In the genomic region with DNA sequence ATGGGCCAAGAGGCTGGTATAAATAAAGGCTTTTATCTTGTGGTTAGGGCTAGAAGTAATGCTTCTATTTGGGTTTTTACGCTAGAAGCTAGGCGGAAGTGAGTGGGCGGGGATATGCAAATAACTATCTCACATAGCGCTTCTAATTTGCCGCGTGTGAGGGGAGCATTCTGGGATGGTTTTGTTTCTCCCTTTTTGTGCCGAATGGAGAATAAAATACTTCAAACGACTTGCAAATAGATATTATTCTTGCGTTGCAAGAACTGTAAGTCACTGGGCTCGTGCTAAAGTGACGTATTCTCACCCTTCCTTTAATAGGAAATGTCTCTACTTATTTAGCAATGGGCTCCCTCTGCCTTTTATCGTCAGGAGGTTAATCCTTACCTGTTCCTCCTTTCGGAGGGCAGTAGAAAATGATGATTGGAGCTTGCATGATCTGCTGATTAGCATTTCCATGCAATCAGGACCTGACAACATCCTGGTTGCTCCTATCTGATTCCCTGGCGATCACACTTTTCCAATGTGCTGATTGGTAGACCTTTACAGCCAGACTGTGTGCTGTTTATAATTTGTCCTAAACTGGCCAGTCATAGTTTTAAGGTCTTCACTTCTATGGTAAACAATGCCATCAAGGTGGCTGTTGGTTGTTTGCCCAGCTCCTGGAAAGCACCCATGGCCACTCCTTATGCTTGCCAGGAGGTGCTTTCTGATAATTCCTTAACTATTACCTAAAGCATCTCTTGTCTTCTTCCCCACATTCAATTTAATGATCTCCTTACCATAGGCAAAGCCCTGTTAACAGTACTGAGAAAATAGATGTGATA, we compare ENCODE assay signal across 8 mouse cellular contexts. TPM values are rescaled to one million over a fixed set of nuclear protein-coding genes. Genes with fewer than 3 reads are reported as not detected.
DNase-seq lines count a peak whose midpoint lies in the region; ATAC-seq and TF ChIP-seq lines count a peak whose summit lies in the region.

No protein-coding gene starts in this region.

- no peak for TF ChIP-seq POLR2A in olfactory bulb, adult 2 months (IDR thresholded peaks at IDR 0.05; ENCODE audit: insufficient read depth, low read depth, low read length)

- ATAC-seq in forebrain, embryonic 15.5 days (replicated peaks), result peak; percentile 63
- ATAC-seq in lung, embryonic 15.5 days (ENCODE audit: borderline replicate concordance, extremely low read depth, low FRiP score, low TSS enrichment), result peak; percentile 63

- peak overlapping the region; percentile 59 for H3K4me2 ChIP-seq in forebrain, embryonic 15.5 days (replicated peaks)
- peak overlapping the region; percentile 84 for H3K4me2 ChIP-seq in lung, embryonic 15.5 days

- under 1% methylated on average over 14 of the region's 14 CpGs for WGBS in forebrain, embryonic 15.5 days
- WGBS in lung, embryonic 15.5 days, result under 1% methylated on average over 14 of the region's 14 CpGs
- WGBS in olfactory bulb, adult 2 months, result under 1% methylated on average over 14 of the region's 14 CpGs

- no peaks in the 10 kb centered on the region for H3K9me3 ChIP-seq in forebrain, embryonic 15.5 days
- H3K9me3 ChIP-seq in lung, embryonic 15.5 days, result no peaks in the 10 kb centered on the region

- H3K27me3 ChIP-seq in forebrain, embryonic 15.5 days, result no peaks in the 10 kb centered on the region
- no peaks in the 10 kb centered on the region for H3K27me3 ChIP-seq in lung, embryonic 15.5 days

- TF ChIP-seq CTCF in olfactory bulb, adult 2 months (IDR thresholded peaks at IDR 0.05; ENCODE audit: insufficient read depth, low read depth, low read length), result no peak

- DNase-seq in MEL-GATA-1-ER (ENCODE audit: extremely low read depth, low read depth), result peak; percentile 99
- peak; percentile 90 for DNase-seq in cerebellum, adult 11-12 months
- DNase-seq in heart, postnatal 4 days, result peak; percentile 84
- DNase-seq in layer of hippocampus, adult 8-10 months (ENCODE audit: low spot score in 2 of 2), result peak; percentile 84 to 88
- peak; percentile 89 for DNase-seq in testis, postnatal 14 days (ENCODE audit: low spot score)

- H3K27ac ChIP-seq in forebrain, embryonic 15.5 days (replicated peaks), result peak overlapping the region; percentile 97
- H3K27ac ChIP-seq in lung, embryonic 15.5 days, result peak overlapping the region; percentile 88
- H3K27ac ChIP-seq in olfactory bulb, adult 2 months (ENCODE audit: insufficient read depth, low read depth, low read length), result peak overlapping the region; percentile 99

- peaks cover 34% of the 10 kb centered on the region for H3K4me1 ChIP-seq in forebrain, embryonic 15.5 days
- H3K4me1 ChIP-seq in lung, embryonic 15.5 days, result peaks cover 32% of the 10 kb centered on the region
- H3K4me1 ChIP-seq in olfactory bulb, adult 2 months (ENCODE audit: control insufficient read depth, insufficient read depth, low read length), result peaks cover 24% of the 10 kb centered on the region

- H3K4me3 ChIP-seq in forebrain, embryonic 15.5 days, result peak overlapping the region; percentile 40
- H3K4me3 ChIP-seq in lung, embryonic 15.5 days, result peak overlapping the region; percentile 32
- H3K4me3 ChIP-seq in olfactory bulb, adult 2 months (ENCODE audit: insufficient read depth, low read depth, low read length), result no peak overlapping the region

- H3K36me3 ChIP-seq in forebrain, embryonic 15.5 days, result no peaks in the 10 kb centered on the region
- no peaks in the 10 kb centered on the region for H3K36me3 ChIP-seq in lung, embryonic 15.5 days

- peak overlapping the region; percentile 62 for H3K9ac ChIP-seq in forebrain, embryonic 15.5 days (replicated peaks)
- peak overlapping the region; percentile 44 for H3K9ac ChIP-seq in lung, embryonic 15.5 days

RNA-seq across cellular contexts. Expression of gene Tmem107, which starts 2.7 kb away (rescaled TPM):
- 47.6 and 50.5 TPM in 2 replicates for polyA plus RNA-seq in forebrain, embryonic 15.5 days (2015; fragmentation: Nextera tagmentation; extraction: Ambion mirVana)
- 1 to 10 TPM; 6.7 to 8.6 TPM for total RNA-seq in heart, postnatal 4 days (2021)
- total RNA-seq in layer of hippocampus, adult 8-10 months (2022), result 10 to 100 TPM; 14.8 to 21.0 (median 19.0) TPM
- 69.3 and 71.1 TPM in 2 replicates for polyA plus RNA-seq in lung, embryonic 15.5 days (2015; fragmentation: Nextera tagmentation; extraction: Ambion mirVana)
- not detected in 2 replicates for polyA plus RNA-seq in olfactory bulb, adult 2 months (2012; ENCODE audit: insufficient read depth, insufficient read length, low replicate concordance, missing spikeins)

RNA-seq across cellular contexts. Expression of gene Borcs6, which starts 13.8 kb away (rescaled TPM):
- polyA plus RNA-seq in forebrain, embryonic 15.5 days (2015; fragmentation: Nextera tagmentation; extraction: Ambion mirVana), result 12.8 and 15.4 TPM in 2 replicates
- 10 to 100 TPM; 13.8 to 14.3 TPM for total RNA-seq in heart, postnatal 4 days (2021)
- total RNA-seq in layer of hippocampus, adult 8-10 months (2022), result 10 to 100 TPM; 30.8 to 33.3 (median 31.5) TPM
- 9.1 and 10.3 TPM in 2 replicates for polyA plus RNA-seq in lung, embryonic 15.5 days (2015; fragmentation: Nextera tagmentation; extraction: Ambion mirVana)
- polyA plus RNA-seq in olfactory bulb, adult 2 months (2012; ENCODE audit: insufficient read depth, insufficient read length, low replicate concordance, missing spikeins), result not detected in 2 replicates

RNA-seq across cellular contexts. Expression of gene Vamp2, which starts 15.0 kb away (rescaled TPM):
- polyA plus RNA-seq in forebrain, embryonic 15.5 days (2015; fragmentation: Nextera tagmentation; extraction: Ambion mirVana), result 179 and 188 TPM in 2 replicates
- total RNA-seq in heart, postnatal 4 days (2021), result 10 to 100 TPM; 80.2 to 84.6 TPM
- 100 to 1,000 TPM; 926 to 962 (median 934) TPM for total RNA-seq in layer of hippocampus, adult 8-10 months (2022)
- polyA plus RNA-seq in lung, embryonic 15.5 days (2015; fragmentation: Nextera tagmentation; extraction: Ambion mirVana), result 61.6 and 66.6 TPM in 2 replicates
- 348 and 768 TPM in 2 replicates for polyA plus RNA-seq in olfactory bulb, adult 2 months (2012; ENCODE audit: insufficient read depth, insufficient read length, low replicate concordance, missing spikeins)

RNA-seq across cellular contexts. Expression of gene Per1, which starts 21.7 kb away (rescaled TPM):
- polyA plus RNA-seq in forebrain, embryonic 15.5 days (2015; fragmentation: Nextera tagmentation; extraction: Ambion mirVana), result 7.6 and 8.2 TPM in 2 replicates
- total RNA-seq in heart, postnatal 4 days (2021), result 10 to 100 TPM; 42.6 to 55.6 TPM
- total RNA-seq in layer of hippocampus, adult 8-10 months (2022), result 100 to 1,000 TPM in 2 of 4 experiments, 10 to 100 TPM in 2; 91.2 to 107 (median 97.7) TPM
- polyA plus RNA-seq in lung, embryonic 15.5 days (2015; fragmentation: Nextera tagmentation; extraction: Ambion mirVana), result 21.7 and 24.0 TPM in 2 replicates
- polyA plus RNA-seq in olfactory bulb, adult 2 months (2012; ENCODE audit: insufficient read depth, insufficient read length, low replicate concordance, missing spikeins), result not detected in 2 replicates

RNA-seq across cellular contexts. Expression of gene Aurkb, which starts 27.8 kb away (rescaled TPM):
- polyA plus RNA-seq in forebrain, embryonic 15.5 days (2015; fragmentation: Nextera tagmentation; extraction: Ambion mirVana), result 68.3 and 81.8 TPM in 2 replicates
- total RNA-seq in heart, postnatal 4 days (2021), result 10 to 100 TPM; 38.0 to 43.3 TPM
- 1 to 10 TPM in 2 of 4 experiments, under 1 TPM in 2; 0.52 to 1.6 (median 0.88) TPM for total RNA-seq in layer of hippocampus, adult 8-10 months (2022)
- polyA plus RNA-seq in lung, embryonic 15.5 days (2015; fragmentation: Nextera tagmentation; extraction: Ambion mirVana), result 207 and 211 TPM in 2 replicates
- not detected in 2 replicates for polyA plus RNA-seq in olfactory bulb, adult 2 months (2012; ENCODE audit: insufficient read depth, insufficient read length, low replicate concordance, missing spikeins)

Comparison
In these comparisons a context has a peak if more than half of its experiments do, and no peak if none do; other contexts are left out.
1. RNA of gene Tmem107, which starts 2.7 kb away (polyA plus RNA-seq): 69.3 to 71.1 TPM in lung, embryonic 15.5 days and 47.6 to 50.5 TPM in forebrain, embryonic 15.5 days; not detected in olfactory bulb, adult 2 months; every median in the first group is over 10 times any median in the second.
2. RNA of gene Borcs6, which starts 13.8 kb away (polyA plus RNA-seq): 12.8 to 15.4 TPM in forebrain, embryonic 15.5 days and 9.1 to 10.3 TPM in lung, embryonic 15.5 days; not detected in olfactory bulb, adult 2 months; every median in the first group is over 10 times any median in the second.
3. Peak in every context shown above with its lines, with median percentiles within 50 percentile points of each other: DNase-seq and H3K27ac ChIP-seq.